Mouse (Mus musculus): Measurements from ENCODE around the gene Tacc2.
A peak's percentile ranks its signal among the peaks of the same experiment; 100 is the strongest.

Tacc2 gene

DNA sequence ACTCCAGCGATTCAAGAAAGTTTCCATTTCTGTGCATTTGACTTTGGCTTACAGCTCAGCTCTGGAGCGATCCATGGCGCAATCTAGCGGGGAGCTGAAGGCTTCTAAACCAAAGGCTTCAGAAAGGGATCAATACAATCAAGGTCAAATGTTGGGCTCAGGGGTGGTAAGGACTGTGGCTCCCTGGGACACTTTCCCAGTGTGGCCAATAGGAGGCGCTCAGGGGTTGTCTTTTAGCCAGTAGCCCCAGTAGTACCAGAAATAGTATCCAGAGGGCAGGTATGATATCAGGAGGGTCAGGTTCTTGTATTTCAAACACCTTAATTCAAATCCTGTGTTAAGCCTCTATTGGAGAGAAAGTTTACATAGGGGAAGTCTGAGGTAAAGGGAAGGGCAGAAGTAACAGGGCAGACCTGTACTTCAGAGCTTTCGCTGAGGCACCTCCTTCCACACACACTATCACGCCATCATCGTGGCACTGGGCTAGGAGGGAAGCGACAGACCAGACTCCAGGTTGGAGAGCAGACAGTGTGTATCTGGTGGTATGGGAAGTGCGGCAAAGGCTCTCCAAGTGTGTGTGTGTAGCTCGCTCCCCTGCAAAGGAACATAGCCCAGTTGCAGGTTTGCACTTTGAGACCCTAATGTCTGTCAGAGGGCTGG lies 196.1 kb downstream of the Tacc2 start:
- DNase-seq (ENCODE audit: low spot score), result peak; percentile 49

DNA sequence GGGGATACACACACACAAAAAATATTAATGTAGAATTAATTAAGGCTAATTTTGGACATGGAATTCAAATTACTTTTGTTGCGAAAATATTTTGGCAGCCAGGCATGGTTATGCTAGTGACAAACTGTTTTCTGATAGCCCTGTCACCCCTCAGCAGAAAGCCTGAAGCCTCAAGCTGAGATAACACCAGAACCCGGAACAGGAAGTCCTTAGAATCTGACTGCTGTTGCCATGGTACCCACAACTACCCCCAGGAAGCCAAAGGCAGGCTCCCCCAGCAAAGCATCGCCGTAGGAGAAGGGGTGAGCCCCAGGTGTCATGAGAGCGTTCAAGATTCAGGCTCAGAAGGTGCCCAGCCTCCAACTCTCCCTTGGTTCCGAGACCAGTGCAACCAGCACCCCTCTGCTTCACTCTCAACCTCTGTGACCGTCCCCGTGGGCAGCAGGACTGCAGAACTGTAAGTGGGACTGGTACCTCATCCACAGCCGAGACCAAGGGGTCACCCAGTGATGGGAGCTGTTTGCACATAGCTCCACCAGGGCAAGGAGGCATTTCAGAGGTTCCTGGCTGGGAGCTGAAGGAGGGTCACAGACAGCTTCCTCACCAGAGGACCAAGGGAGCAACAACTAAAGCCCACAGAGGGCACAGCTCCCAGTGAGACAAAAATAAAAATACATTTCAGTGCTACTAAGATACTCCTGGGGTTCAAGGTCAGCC lies 196.8 kb downstream of the Tacc2 start, which contains the start of gene Btbd16:
Gene Btbd16 (plus strand): TSS at position 156 of the 717 bp plus-strand sequence.
- no peak for DNase-seq (ENCODE audit: low spot score)

DNA sequence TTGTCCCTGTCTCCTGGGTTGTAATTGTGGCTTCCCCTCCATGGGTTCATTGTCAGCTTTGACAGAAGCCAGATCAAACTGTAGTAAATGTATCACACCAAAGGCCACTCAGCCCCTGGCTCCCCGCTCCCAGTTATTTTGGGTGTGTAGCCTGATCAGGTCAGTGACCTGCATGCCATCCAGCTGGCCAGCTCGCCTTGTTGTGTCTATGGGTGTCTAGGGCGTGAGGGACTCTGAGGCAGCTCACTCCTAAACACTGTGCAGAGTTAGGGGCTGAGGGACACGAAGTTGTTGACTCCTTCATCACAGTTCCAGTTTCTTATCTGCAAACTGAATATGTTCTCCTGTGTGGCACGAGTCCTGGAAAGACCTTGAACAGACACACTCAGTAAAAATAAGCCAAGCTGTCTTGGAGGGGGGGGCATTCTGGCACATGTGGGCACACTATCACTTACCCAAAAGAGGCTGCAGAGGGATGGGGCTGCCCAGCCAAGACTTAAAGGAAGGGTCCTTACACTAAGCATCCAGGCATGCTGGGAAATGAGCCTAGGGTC lies 203.7 kb downstream of the Tacc2 start:
- no peak for DNase-seq (ENCODE audit: low spot score)

DNA sequence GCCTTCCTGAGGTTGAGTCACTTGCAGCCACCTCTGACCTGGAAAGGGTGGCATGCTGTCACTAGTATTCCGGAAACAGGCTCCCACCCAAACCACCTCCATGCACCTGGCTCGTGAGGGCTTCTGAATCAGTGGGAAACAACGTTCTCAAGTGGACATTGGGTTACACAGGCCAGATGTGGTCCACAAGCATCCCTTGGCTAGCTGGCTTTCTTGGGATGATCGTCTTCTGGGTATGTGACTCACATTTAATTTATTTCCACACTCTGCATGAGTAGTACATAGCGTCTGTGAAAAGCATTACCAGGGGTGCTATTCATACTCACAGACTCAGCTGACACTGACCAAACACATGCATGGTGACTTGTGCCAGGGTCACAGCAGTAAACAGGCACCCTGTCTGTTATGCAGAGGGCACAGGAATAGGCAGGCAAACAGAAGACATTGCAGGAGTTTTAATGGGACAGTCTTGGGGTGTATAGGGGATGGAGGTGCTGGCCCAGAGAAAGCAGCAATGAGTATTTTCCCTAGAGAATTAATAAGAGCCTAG lies 205.3 kb downstream of the Tacc2 start:
- no peak for DNase-seq (ENCODE audit: low spot score)

DNA sequence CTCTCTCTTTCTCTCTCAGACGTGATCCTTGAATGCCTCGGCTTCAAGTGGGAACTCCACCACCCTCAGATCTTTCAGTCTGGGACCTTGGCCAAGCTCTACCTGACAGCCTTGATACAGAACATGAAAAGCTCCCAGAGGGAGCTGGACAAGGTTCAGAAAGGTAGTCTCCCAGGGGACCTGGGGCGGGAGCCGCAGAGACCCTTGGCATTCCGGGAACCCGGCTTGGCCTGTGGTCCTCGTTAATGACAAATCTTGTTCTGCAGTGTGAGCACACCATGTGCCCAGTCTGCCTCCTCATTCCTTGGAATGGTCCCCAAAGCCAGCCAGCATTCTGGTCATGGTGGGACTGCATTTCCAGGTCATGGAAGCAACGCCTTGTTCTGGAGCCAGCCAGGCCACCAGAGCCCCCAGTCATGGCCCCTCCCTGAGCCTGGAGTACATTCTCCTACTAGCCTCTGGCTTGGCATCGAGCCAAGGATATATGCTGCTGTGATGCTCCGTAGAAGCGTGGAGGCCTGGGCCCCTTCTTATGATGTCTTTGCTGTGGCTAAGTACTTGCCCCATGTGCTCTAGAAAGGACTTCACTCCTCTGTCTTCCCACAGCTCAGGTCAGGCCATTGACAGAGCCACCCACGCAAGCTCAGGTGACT lies 208.8 kb downstream of the Tacc2 start:
- DNase-seq (ENCODE audit: low spot score), result peak; percentile 32

DNA sequence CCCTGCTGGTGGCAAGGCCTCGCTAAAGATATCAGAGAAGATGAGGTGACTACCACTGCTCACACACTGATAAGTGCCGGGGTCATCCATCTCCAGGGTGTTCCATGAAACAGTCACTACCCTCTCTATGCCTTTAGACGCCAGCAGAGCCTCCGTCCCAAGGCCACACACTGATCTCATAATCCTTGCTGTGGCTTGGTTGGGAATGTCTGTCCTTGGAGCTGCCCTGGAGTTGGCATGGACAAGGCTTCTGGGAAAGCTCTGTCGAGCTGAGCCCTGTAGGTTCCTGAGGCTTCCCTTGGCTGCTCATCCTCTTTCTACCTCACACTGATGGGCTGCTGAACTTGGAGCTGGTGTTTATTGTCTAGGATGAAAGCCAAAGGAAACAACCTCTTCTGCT lies 209.5 kb downstream of the Tacc2 start:
- no peak for DNase-seq (ENCODE audit: low spot score)

DNA sequence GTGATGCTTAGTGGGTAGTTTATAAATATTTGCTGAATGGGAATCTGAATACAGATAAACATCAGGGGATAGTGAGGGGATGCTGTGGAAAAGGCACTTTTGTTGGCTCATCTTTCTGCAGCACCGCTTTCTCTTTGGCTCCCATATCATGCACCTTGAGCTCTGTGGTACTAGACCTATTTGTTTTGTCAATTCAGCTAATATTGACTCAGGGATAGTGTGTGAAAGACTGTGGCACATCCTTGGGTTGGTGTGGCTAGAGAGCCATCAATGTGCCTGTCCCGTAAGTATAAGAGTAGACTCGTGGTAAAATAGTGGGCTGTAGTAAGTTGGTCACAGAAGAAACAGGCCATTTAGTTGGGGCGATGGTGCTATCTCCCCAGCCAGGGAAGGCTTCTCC lies 210.3 kb downstream of the Tacc2 start:
- DNase-seq (ENCODE audit: low spot score), result no peak

DNA sequence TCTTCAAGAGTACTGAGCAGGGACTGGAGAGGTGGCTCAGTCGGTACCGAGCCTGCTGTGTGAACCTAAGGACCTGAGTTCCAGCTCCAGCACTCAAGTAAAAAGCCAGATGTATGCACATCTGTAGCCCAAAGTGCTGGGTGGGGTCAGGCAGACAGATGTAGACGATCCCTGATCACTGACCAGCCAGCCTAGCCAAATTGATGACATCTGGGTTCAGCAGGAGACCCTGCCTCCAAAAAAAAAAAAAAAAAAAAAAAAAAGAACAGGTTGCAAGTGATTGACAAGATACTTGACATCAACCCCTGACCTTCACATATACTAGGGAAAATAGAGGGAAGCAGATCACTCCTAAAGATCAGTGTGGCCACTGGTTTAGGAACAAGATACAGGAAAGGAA lies 211.7 kb downstream of the Tacc2 start:
- DNase-seq (ENCODE audit: low spot score), result no peak

DNA sequence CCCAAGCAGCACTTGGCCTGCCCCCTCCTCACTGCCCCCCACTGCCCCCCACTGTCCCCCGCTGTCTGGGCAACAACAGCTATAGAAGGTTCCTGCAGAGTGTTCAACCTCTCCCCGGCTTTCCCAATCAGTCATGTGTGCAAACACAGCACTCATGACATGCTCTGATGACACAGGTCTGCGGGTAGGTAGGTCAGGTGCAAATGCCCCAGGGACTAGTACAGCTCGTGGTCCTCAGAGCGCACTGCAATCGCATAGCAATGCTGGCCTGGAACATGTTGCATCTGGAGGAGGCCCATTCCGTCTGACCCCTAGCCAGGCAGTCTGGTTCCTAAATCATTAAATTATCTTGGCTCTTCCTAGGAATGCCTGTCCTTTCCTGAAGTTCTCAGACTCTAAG lies 212.2 kb downstream of the Tacc2 start:
- DNase-seq (ENCODE audit: low spot score), result no peak

DNA sequence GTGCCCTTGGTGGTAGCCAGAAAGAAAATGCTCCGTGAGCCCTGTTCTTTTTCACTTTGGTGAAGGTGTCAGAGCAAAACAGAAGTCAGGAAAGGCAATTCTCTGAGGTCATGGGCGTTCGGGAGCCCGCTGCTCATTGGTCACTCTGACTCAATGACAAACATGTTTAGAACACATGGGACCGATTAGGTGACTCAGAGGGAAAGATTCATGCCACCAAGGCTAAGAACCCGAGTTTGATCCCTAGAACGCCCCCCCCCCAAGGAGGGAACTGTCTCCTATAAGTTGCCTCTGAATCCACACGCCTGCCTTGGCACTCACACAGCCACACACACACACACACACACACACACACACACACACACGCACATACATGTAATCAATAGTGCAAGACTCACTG lies 216.4 kb downstream of the Tacc2 start:
- no peak for DNase-seq (ENCODE audit: low spot score)

DNA sequence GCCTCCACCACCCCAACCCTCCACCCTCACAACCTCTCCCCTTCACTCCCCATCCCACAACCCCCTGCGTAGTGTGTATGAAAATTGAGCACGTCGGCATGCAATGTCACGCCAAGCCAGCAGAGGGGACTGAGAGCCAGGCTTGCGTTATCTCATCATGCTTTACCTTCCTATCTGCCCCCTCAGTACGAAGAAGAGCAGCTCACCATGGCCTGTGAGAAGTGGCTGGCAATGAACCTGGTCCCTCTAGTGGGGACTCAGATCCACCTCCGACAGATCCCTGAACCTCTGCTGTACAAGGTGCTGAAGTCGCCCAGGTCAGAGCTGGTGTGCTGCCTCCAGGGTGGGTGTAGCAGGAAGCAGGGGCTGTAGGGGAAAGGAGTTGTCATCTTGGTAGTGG lies 219.5 kb downstream of the Tacc2 start:
- DNase-seq (ENCODE audit: low spot score), result no peak

DNA sequence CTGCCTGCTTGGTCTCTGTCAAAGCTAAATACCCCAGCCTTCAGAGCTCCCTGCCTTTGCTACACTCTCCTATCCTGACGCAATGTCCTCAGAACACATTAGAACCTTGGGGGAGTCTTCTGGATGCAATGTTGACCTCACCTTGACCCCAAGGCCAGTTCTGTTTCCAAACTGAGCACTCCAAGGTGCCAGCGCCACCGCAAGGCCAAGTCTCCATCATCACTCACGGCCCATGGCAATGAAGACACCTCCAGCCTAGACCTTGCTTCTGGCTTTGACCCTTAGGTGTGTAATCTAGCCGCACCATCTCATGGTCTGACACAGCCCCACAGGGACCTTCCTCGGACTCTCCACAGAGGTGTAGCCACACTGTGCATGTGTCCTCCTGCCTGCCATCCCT lies 220.3 kb downstream of the Tacc2 start:
- DNase-seq (ENCODE audit: low spot score), result no peak

DNA sequence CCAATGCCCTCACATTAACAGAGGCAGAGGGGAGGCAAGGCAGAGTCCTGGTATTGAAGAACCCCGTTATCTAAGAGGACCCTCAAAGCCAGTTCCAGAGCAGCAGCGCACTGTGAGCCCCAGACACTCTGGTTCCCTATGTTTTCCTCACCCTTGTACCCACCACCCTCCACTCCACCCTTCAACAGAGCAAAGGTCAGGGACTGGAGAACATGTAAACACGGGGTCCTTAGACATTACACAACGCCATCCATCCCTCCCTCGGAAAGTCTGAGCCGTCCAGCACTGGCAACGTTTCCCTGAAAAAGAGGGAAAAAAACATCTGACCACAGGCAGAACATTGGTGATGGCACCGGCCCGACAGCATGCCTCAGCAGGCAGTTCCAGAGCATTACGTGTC lies 222.2 kb downstream of the Tacc2 start:
- no peak for DNase-seq (ENCODE audit: low spot score)

DNA sequence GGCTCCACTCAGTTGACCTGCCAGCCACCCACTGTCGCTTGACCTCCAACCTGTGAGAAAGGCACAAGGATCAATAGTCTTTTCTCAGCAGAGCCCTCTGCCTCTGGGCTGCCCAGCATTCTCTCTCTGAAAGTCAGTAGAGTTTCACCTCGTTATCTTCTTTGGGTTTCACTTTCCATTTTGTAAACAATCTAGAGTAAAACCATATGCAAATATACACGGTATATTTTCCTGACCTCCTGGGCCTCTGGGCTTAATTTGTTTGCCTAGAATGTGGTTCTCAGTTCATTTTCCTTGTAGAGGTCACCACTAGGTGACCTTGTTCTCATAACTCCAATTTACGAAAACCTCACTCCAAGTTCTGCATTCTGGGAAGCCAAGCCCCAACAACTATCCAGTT lies 223.4 kb downstream of the Tacc2 start:
- no peak for DNase-seq (ENCODE audit: low spot score)

DNA sequence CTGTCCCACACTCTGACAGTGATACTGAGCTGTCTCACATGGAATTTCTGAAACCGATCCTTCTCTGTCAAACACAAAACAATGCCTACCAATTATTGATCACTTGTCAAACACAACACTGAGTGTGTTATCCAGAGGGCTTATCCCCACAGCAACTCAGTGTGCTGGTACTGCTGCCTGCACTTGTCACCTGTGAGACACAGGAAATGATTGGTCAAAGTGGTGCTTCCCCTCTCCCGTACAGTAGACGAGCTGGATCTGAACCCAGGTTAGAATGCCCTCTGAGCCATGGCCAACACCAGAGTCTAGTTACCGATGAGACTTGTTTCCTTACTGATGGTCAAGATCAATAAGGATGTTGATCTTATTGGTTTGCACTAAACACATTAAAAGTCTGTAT lies 224.6 kb downstream of the Tacc2 start:
- DNase-seq (ENCODE audit: low spot score), result no peak

DNA sequence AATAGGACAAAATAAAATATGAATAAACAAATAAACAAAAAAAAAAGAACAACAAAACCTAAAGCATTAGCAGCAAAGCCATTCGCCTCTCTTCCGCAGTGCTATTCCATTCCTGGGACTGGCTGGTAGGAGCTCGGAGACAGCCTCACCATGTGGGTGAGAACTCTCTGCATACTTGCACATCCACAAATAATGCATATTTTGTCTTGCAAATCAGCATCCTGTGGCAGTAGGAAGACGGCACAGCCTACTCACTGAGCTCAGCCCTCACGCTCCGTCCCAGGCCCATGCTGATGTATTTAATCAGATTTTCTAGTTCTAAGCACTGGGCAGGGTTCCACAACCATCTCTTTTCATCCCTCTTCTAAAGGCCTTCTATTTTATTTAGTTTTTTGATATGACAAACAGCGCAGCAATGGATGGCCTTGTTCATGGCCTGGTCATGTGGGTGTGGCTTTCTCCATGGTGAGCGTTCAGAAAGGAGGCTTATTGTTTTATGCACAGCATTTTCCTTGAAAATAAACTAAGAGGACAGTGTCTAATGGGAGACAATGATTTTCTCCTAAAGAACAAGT lies 226.1 kb downstream of the Tacc2 start:
- DNase-seq (ENCODE audit: low spot score), result no peak

DNA sequence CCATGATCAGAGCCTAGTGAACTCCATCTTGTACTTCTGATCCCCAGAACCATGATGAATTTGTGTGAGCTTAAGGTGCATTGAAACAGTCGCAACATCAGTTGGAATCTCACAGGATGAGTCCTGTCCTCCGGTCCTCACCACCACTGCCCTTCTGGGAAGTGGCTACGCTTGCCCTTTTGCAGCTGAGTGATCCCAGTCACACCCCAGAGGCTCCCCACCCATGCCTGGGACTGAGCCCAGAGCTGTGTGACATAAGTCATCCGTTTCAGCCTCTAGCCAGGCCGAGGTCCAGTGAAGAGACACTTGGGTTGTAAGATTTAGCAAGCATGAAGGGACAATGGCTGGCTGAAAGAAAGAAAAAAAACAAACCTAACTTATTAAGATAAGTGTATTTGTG lies 227.8 kb downstream of the Tacc2 start:
- no peak for DNase-seq (ENCODE audit: low spot score)

DNA sequence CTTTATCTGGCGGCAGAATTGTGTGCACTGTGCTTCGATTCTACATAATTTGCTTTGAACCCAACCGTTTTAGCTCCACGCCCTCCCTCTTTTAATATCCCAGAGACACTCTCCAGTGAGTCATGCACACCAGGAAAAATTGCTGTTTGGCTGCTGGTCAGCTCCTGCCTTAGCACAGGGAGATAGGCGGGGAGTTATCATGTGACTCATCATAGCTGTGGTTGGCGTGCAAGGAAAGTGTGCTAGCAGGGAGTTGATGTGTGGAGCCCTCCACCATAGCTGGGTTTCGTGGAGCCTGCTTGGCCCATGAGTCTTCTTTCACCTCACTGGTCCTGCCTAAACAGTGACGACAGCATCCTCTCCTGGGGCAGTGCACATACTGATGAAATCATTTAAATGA lies 230.5 kb downstream of the Tacc2 start:
- peak; percentile 76 for DNase-seq (ENCODE audit: low spot score)

DNA sequence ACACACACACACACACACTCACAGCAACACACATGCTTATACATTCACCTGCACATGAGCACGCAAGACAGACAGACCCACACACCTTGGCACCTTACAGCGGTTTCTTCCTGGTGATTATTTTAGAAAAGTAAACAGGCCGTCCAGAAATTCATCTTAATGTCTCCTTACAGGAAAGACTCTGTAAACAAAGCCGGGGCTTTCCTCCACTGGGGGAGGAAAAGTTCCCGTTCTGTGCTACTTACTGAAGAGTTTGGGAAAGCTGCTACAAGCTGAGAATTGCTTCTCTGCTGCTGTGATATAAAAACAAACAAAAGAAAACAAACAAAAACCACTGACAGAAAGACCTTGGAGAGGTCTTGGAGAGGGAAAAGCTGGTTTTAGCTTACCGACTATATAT lies 231.5 kb downstream of the Tacc2 start:
- DNase-seq (ENCODE audit: low spot score), result no peak

DNA sequence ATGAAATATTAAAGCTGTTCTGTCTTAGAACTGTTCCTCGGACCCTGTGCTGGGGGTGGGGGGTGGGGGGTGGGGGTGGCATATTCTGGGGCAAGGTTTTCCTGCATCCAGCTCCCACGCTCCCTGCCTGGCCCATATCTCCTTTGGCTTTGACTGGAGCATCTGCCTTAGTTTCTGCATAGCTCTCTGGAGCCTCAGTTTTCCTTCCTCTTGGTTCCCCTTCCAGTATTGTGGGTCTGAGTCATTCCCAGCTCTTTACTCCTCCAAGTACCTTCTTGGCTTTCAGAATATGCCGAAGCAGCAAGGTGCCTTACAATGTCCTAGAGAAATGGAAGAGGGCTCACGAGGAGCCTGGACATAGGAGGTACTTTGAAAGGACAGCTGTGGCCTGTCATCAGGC lies 233.0 kb downstream of the Tacc2 start:
- DNase-seq (ENCODE audit: low spot score), result no peak

DNA sequence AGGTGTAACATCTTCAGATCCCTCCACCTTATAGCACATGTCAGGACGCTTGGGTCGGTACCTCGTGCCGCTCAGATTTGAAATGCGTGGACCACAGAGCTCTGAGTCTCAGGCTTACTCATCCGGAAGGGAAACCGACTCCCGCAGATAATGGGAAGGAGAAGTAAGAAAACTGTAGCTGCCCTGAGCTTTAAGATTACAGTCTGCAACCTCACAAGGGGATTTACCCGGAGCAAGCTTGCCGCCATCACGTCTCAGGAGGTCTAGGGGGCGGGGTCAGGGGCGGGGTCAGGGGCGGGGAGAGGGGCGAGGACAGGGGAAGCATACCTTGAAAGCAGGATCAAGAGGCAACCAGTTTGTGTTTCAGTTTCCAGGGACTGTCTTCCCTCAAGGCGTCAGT lies 235.2 kb downstream of the Tacc2 start:
- DNase-seq (ENCODE audit: low spot score), result no peak

All from MN1 (cell line).